Mouse (Mus musculus): ENCODE data around the gene St6galnac3.

GRCm38 (mm10) chr3:153255910-153256309 lies 469.1 kb downstream of the St6galnac3 start:
- TF ChIP-seq CTCF (IDR thresholded peaks at IDR 0.05; ENCODE audit: low read depth, low read length) (no peak), POLR2A (IDR thresholded peaks at IDR 0.05; ENCODE audit: borderline replicate concordance, low read depth, low read length) (no peak)
